Mouse (Mus musculus) bone marrow, adult 2 months (tissue): ENCODE results near the gene Cnr2. TPM values are rescaled to one million over a fixed set of nuclear protein-coding genes. Genes with fewer than 3 reads are reported as not detected.
"Not testable (repeated sequence)": the region's sequence is repeated elsewhere in the genome, so short reads cannot be mapped to it uniquely, and the experiment has no call there.

Experiments
- H3K27ac ChIP-seq: fragments of 200-500 bp; 2 replicates; pipeline ENCODE4 v1.5.1; 2012; ENCODE audit warnings: low read depth, mild to moderate bottlenecking, control low read depth, inconsistent platforms, low read length; ENCODE audit not compliant: control insufficient read depth, poor library complexity, insufficient read depth
- H3K4me1 ChIP-seq: fragments of 200-500 bp; 2 replicates; pipeline ENCODE4 v1.6.1; 2011; ENCODE audit warnings: low read length; ENCODE audit not compliant: control insufficient read depth, insufficient read depth
- H3K4me3 ChIP-seq: fragments of 200-500 bp; replicated peaks from 2 replicates; pipeline ENCODE3; 2011; ENCODE audit warnings: mild to moderate bottlenecking, low read depth, low read length, control low read depth; ENCODE audit not compliant: control insufficient read depth
- CTCF ChIP-seq: fragments of 200-500 bp; IDR thresholded peaks from 2 replicates; pipeline ENCODE4 v1.5.1; 2011; ENCODE audit warnings: low read length, control low read depth; ENCODE audit not compliant: control insufficient read depth, insufficient read depth
- POLR2A ChIP-seq: fragments of 200-500 bp; IDR thresholded peaks from 2 replicates; pipeline ENCODE4 v1.6.1; 2011; ENCODE audit warnings: low read depth, mild to moderate bottlenecking, control low read depth, low read length, borderline replicate concordance; ENCODE audit not compliant: control insufficient read depth
- WGBS: fragments of 180-500 bp; shearing (Covaris S2); methylation state at CpG from one replicate; pipeline ENCODE4 v1.1.7; 2018; 5-methylcytosine and 5-hydroxymethylcytosine counted together
- polyA plus RNA-seq: library from polyadenylated mRNA; stranded (reverse); fragments of >200 nt; gene quantifications from 2 replicates; pipeline ENCODE4 v1.2.4, GENCODE M21; 2011; ENCODE audit warnings: low replicate concordance; ENCODE audit not compliant: missing spikeins, insufficient read depth, insufficient read length

The Cnr2 gene
- polyA plus RNA-seq, 1 experiment, result 12.2 TPM

- TF ChIP-seq POLR2A (no peak), CTCF (no peak)
- 83% methylated on average over 5 of the region's 5 CpGs for WGBS
- Histone ChIP-seq H3K27ac (no peak overlapping the region), H3K4me3 (no peak overlapping the region), H3K4me1 (no peaks in the 10 kb centered on the region; the same call in 1 of the 2 replicates)
These were observed 34.2 kb downstream of the Cnr2 start for GRCm38 (mm10) chr4:135929405-135929804.

- no peak overlapping the region for H3K27ac ChIP-seq
- WGBS, result 92% methylated on average over 9 of the region's 9 CpGs
- TF ChIP-seq POLR2A, result no peak
- no peak for TF ChIP-seq CTCF
- H3K4me3 ChIP-seq, result no peak overlapping the region
- no peaks in the 10 kb centered on the region; the same call in 1 of the 2 replicates for H3K4me1 ChIP-seq
These were observed 34.6 kb downstream of the Cnr2 start for GRCm38 (mm10) chr4:135929828-135930227.

- H3K27ac ChIP-seq, result no peak overlapping the region
- TF ChIP-seq POLR2A (no peak), CTCF (no peak)
- 90% methylated on average over 8 of the region's 8 CpGs for WGBS
These were observed 35.0 kb downstream of the Cnr2 start for GRCm38 (mm10) chr4:135930239-135930638.

GRCm38 (mm10) chr4:135931832-135932231, 36.6 kb downstream of the Cnr2 start:
- H3K4me1 ChIP-seq, result no peaks in the 10 kb centered on the region; the same call in 1 of the 2 replicates
- H3K4me3 ChIP-seq, result no peak overlapping the region
- no peak overlapping the region for H3K27ac ChIP-seq
- WGBS, result 66% methylated on average over 5 of the region's 5 CpGs
- TF ChIP-seq POLR2A, result no peak
- peak; percentile 86 for TF ChIP-seq CTCF

More at GRCm38 (mm10) chr4:135930239-135930638, 35.0 kb downstream of the Cnr2 start:
- H3K4me3 ChIP-seq, result no peak overlapping the region
- H3K4me1 ChIP-seq, result no peaks in the 10 kb centered on the region; the same call in 1 of the 2 replicates

- 56% methylated on average over 12 of the region's 12 CpGs for WGBS
- H3K4me3 ChIP-seq, result no peak overlapping the region
- no peaks in the 10 kb centered on the region; the same call in 1 of the 2 replicates for H3K4me1 ChIP-seq
- no peak overlapping the region for H3K27ac ChIP-seq
- TF ChIP-seq CTCF (no peak), POLR2A (no peak)
These were observed 39.7 kb downstream of the Cnr2 start for GRCm38 (mm10) chr4:135934708-135935500.

- no peak for TF ChIP-seq POLR2A
- WGBS, result 65% methylated on average over 5 of the region's 5 CpGs
- Histone ChIP-seq H3K27ac (no peak overlapping the region), H3K4me3 (no peak overlapping the region), H3K4me1 (no peaks in the 10 kb centered on the region; the same call in 1 of the 2 replicates)
These were observed 40.3 kb downstream of the Cnr2 start for GRCm38 (mm10) chr4:135935502-135935901.

- WGBS, result 76% methylated on average over 7 of the region's 7 CpGs
- TF ChIP-seq POLR2A, result no peak
- no peak for TF ChIP-seq CTCF
- no peak overlapping the region for H3K4me3 ChIP-seq
- no peak overlapping the region; the same call in 1 of the 2 replicates for H3K27ac ChIP-seq
- H3K4me1 ChIP-seq, result no peaks in the 10 kb centered on the region; the same call in 1 of the 2 replicates
These were observed 43.7 kb downstream of the Cnr2 start for GRCm38 (mm10) chr4:135938858-135939257.

- TF ChIP-seq CTCF, result peak; percentile 65
- H3K4me3 ChIP-seq, H3K27ac ChIP-seq, H3K4me1 ChIP-seq: not testable (repeated sequence)
- WGBS, result 85% methylated on average over 8 of the region's 8 CpGs
These were observed 45.8 kb downstream of the Cnr2 start for GRCm38 (mm10) chr4:135941026-135941425.
